Comparison of ENCODE assay signal across 11 mouse cellular contexts in genomic region chr5:120693931-120694694, GRCm38 (mm10). TPM values are rescaled to one million over a fixed set of nuclear protein-coding genes. Genes with fewer than 3 reads are reported as not detected.
A peak's percentile ranks its signal among the peaks of the same experiment; 100 is the strongest.
DNase-seq lines count a peak whose midpoint lies in the region; ATAC-seq lines count a peak whose summit lies in the region.
"Had no signal": no experiment of that assay in that cellular context is flagged by ENCODE, and none has a peak within 500 bp of the region (broad histone marks: within the 10 kb centered on the region; RNA-seq: fewer than 3 reads in every experiment).

No protein-coding gene starts in this region.

- no peaks in the 10 kb centered on the region for H3K4me1 ChIP-seq in heart, embryonic 14.5 days (ENCODE audit: control insufficient read depth in 2 of 2, insufficient read depth in 2 of 2, low read length in 2 of 2)
- H3K4me1 ChIP-seq in neural tube, embryonic 11.5 days (ENCODE audit: control insufficient read depth, insufficient read depth, low read length) = peaks cover 4% of the 10 kb centered on the region; the same call in 1 of the 2 replicates
- H3K4me1 ChIP-seq in hindbrain, embryonic 12.5 days = peaks cover 37% of the 10 kb centered on the region

- no peak for DNase-seq in heart, postnatal 36 days
- DNase-seq in neural tube, embryonic 11.5 days (ENCODE audit: low spot score) = no peak
- DNase-seq in neural tube, embryonic 10.5 days (ENCODE audit: extremely low spot score, low spot score) = no peak
- peak; percentile 67 to 77 for DNase-seq in spleen, adult 18-20 months
- DNase-seq in ovary, postnatal 14 days (ENCODE audit: low spot score) = no peak
- no peak for DNase-seq in yolk sac, embryonic 10.5 days (ENCODE audit: low spot score)
- DNase-seq: adrenal gland, adult 8-10 months; gastrocnemius, postnatal 36 days had no signal

- H3K9me3 ChIP-seq in heart, embryonic 14.5 days (ENCODE audit: control insufficient read depth, low read length) = no peaks in the 10 kb centered on the region
- no peaks in the 10 kb centered on the region for H3K9me3 ChIP-seq in neural tube, embryonic 11.5 days (ENCODE audit: control insufficient read depth, low read length)
- no peaks in the 10 kb centered on the region for H3K9me3 ChIP-seq in hindbrain, embryonic 12.5 days (replicated peaks)
- H3K9me3 ChIP-seq: megakaryocyte, embryonic 14.5 days had no signal

- no peaks in the 10 kb centered on the region for H3K36me3 ChIP-seq in heart, embryonic 14.5 days (ENCODE audit: control insufficient read depth, insufficient read depth, low read length)
- H3K36me3 ChIP-seq in neural tube, embryonic 11.5 days (ENCODE audit: control insufficient read depth, insufficient read depth, low read length) = no peaks in the 10 kb centered on the region
- H3K36me3 ChIP-seq in hindbrain, embryonic 12.5 days = peaks cover 9% of the 10 kb centered on the region

- H3K4me3 ChIP-seq in heart, embryonic 14.5 days (ENCODE audit: control insufficient read depth in 1 of 2, insufficient read depth in 1 of 2, low read depth in 1 of 2, low read length in 2 of 2) = peak overlapping the region in 1 of 2 experiments; percentile 24; a peak in 2 of 4 replicates
- peak overlapping the region; percentile 4; the same call in 1 of the 2 replicates for H3K4me3 ChIP-seq in neural tube, embryonic 11.5 days (ENCODE audit: low read depth, low read length)
- peak overlapping the region; percentile 16 for H3K4me3 ChIP-seq in hindbrain, embryonic 12.5 days

- no peak for ATAC-seq in heart, embryonic 14.5 days (ENCODE audit: insufficient number of reproducible peaks, insufficient read depth, low FRiP score, low read depth)
- no peak for ATAC-seq in neural tube, embryonic 11.5 days (ENCODE audit: insufficient read depth, low FRiP score, low TSS enrichment)
- ATAC-seq in hindbrain, embryonic 12.5 days (ENCODE audit: low FRiP score) = no peak

- intact Hi-C loops in heart, postnatal 36 days (cut with DNase I) = no loop called here

- WGBS in heart, embryonic 14.5 days = 10% methylated on average over 33 of the region's 38 CpGs
- WGBS in neural tube, embryonic 11.5 days = 13% methylated on average over 35 of the region's 38 CpGs
- 11% methylated on average over 37 of the region's 38 CpGs for WGBS in hindbrain, embryonic 12.5 days

- no peak overlapping the region for H3K9ac ChIP-seq in heart, embryonic 14.5 days (ENCODE audit: low read length)
- H3K9ac ChIP-seq in neural tube, embryonic 11.5 days (ENCODE audit: low read length) = no peak overlapping the region
- H3K9ac ChIP-seq in hindbrain, embryonic 12.5 days = peak overlapping the region; percentile 1; the same call in 1 of the 2 replicates

- peaks cover 88% of the 10 kb centered on the region for H3K27me3 ChIP-seq in heart, embryonic 14.5 days (ENCODE audit: control insufficient read depth, insufficient read depth, low read length)
- H3K27me3 ChIP-seq in neural tube, embryonic 11.5 days (ENCODE audit: control insufficient read depth, insufficient read depth, low read length) = peaks cover 53% of the 10 kb centered on the region
- H3K27me3 ChIP-seq in hindbrain, embryonic 12.5 days = peaks cover 72% of the 10 kb centered on the region

- no peak overlapping the region for H3K27ac ChIP-seq in heart, embryonic 14.5 days (replicated peaks in 1 of 2; ENCODE audit: control insufficient read depth in 1 of 2, insufficient read depth in 1 of 2, low read depth in 2 of 2, low read length in 2 of 2)
- H3K27ac ChIP-seq in neural tube, embryonic 11.5 days (ENCODE audit: low read depth, low read length) = no peak overlapping the region
- H3K27ac ChIP-seq in hindbrain, embryonic 12.5 days = no peak overlapping the region

- H3K4me2 ChIP-seq in heart, embryonic 14.5 days (ENCODE audit: low read length) = peak overlapping the region; percentile 44
- H3K4me2 ChIP-seq in neural tube, embryonic 11.5 days (ENCODE audit: low read depth) = peak overlapping the region; percentile 36
- peak overlapping the region; percentile 32 for H3K4me2 ChIP-seq in hindbrain, embryonic 12.5 days (replicated peaks)

RNA-seq across cellular contexts. Expression of gene Dtx1, which starts 17.6 kb away (rescaled TPM):
- polyA plus RNA-seq in heart, embryonic 14.5 days (2014; fragmentation: Nextera tagmentation; extraction: Ambion mirVana) = 0.27 and 0.54 TPM in 2 replicates
- total RNA-seq in heart, postnatal 36 days (2021) = 1 to 10 TPM; 1.8 to 1.9 TPM
- polyA plus RNA-seq in neural tube, embryonic 11.5 days (2014; fragmentation: Nextera tagmentation; extraction: Ambion mirVana) = 7.0 and 7.4 TPM in 2 replicates
- 23.0 and 25.6 TPM in 2 replicates for polyA plus RNA-seq in hindbrain, embryonic 12.5 days (2016; fragmentation: Nextera tagmentation; extraction: Ambion mirVana)

RNA-seq across cellular contexts. Expression of gene Rasal1, which starts 45.5 kb away (rescaled TPM):
- polyA plus RNA-seq in heart, embryonic 14.5 days (2014; fragmentation: Nextera tagmentation; extraction: Ambion mirVana) = 0.54 TPM in 1 of 2 replicates, not detected in the other
- total RNA-seq in heart, postnatal 36 days (2021) = not detected
- polyA plus RNA-seq in neural tube, embryonic 11.5 days (2014; fragmentation: Nextera tagmentation; extraction: Ambion mirVana) = 0.39 TPM in 1 of 2 replicates, not detected in the other
- polyA plus RNA-seq in hindbrain, embryonic 12.5 days (2016; fragmentation: Nextera tagmentation; extraction: Ambion mirVana) = 0.06 and 0.38 TPM in 2 replicates
- total RNA-seq: gastrocnemius, postnatal 36 days had no signal

RNA-seq across cellular contexts. Expression of gene Oas2, which starts 55.5 kb away (rescaled TPM):
- 0.43 and 0.58 TPM in 2 replicates for polyA plus RNA-seq in heart, embryonic 14.5 days (2014; fragmentation: Nextera tagmentation; extraction: Ambion mirVana)
- total RNA-seq in heart, postnatal 36 days (2021) = 1 to 10 TPM in 1 of 2 experiments, under 1 TPM in 1; 0.80 to 2.4 TPM
- not detected in 2 replicates for polyA plus RNA-seq in neural tube, embryonic 11.5 days (2014; fragmentation: Nextera tagmentation; extraction: Ambion mirVana)
- polyA plus RNA-seq in hindbrain, embryonic 12.5 days (2016; fragmentation: Nextera tagmentation; extraction: Ambion mirVana) = 0.30 TPM in 1 of 2 replicates, not detected in the other

Comparison
In these comparisons a context has a peak if more than half of its experiments do, and no peak if none do; other contexts are left out.
1. DNase-seq: peak in spleen, adult 18-20 months (2 of 2); none in heart, postnatal 36 days (0 of 2), neural tube, embryonic 11.5 days (single experiment), neural tube, embryonic 10.5 days (single experiment), ovary, postnatal 14 days (single experiment) and yolk sac, embryonic 10.5 days (single experiment).
2. Peak in every context shown above with its lines, with median percentiles within 50 percentile points of each other: H3K4me2 ChIP-seq.